Mouse (Mus musculus): Measurements from ENCODE around the gene Ndufc2. TPM values are rescaled to one million over a fixed set of nuclear protein-coding genes. Genes with fewer than 3 reads are reported as not detected.

The Ndufc2 gene
- total RNA-seq, 1 experiment: 233 TPM

DNA sequence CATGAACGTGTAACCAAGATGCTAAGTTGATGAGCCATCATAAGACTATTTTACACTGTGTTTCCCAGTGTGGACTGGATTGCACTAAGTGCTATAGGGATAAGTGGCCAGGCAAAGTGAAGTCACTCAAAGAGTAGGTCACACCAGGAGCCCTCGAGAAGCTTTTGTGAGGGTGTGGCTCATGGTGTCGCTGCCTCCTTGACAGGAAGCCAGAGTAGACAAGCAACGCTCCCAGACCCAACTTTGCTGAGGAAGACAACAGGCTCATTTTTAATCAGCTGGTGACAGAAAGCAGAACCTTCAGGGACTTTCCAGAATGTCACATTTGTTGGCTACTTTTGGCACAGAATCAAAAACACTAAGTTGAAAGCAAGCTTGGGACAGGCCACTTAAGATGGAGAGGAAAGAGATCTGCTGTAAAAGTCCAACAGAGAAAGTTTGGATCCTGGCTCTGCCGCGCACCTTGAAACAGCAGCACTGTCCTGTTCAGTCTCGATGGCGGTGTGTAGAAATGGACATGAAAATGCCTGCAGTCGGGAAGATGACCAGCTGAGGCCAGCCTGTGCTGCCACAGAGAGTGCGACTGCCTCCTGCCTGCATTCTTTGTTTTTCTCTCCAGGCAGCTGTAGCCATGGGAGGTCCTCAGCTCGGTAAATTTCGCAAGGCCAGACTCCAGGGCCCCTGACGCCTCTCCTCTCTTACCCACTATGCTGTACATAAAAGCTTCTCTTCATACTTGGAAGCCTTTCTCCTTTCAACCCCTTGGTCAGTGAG is 44.5 kb upstream of the Ndufc2 start:
- Histone ChIP-seq H3K4me3 (ENCODE audit: insufficient read depth in 1 of 2, low read depth in 1 of 2, low read length in 2 of 2, poor library complexity in 1 of 2, severe bottlenecking in 1 of 2) (no peak overlapping the region), H3K9ac (ENCODE audit: insufficient read depth, low read depth, low read length, poor library complexity, severe bottlenecking) (no peak overlapping the region), H3K36me3 (ENCODE audit: control insufficient read depth, insufficient read depth, low read length, poor library complexity, severe bottlenecking) (no peaks in the 10 kb centered on the region), H3K27ac (ENCODE audit: insufficient read depth, low read depth, low read length, poor library complexity, severe bottlenecking) (no peak overlapping the region), H3K9me3 (ENCODE audit: control insufficient read depth, insufficient read depth, low read depth, low read length) (no peaks in the 10 kb centered on the region), H3K4me1 (ENCODE audit: control insufficient read depth in 2 of 2, insufficient read depth in 2 of 2, low read length in 2 of 2, poor library complexity in 1 of 2) (peaks cover 0 to 6% of the 10 kb centered on the region in 2 experiments; a peak in 1 of 4 replicates)
- in situ Hi-C loops (cut with MboI; ENCODE audit: low sequenced_read_pairs in 2 of 2, unreplicated experiment in 2 of 2): no loop called here
- no peak for TF ChIP-seq HCFC1 (IDR thresholded peaks at IDR 0.05; ENCODE audit: borderline replicate concordance, insufficient read depth, low read length)
- TF ChIP-seq CHD2 (IDR thresholded peaks at IDR 0.05; ENCODE audit: low read depth, low read length): no peak
- no peak for TF ChIP-seq ZNF384 (IDR thresholded peaks at IDR 0.05; ENCODE audit: low read depth, low read length)
- no peak for TF ChIP-seq MAFK (IDR thresholded peaks at IDR 0.05; ENCODE audit: insufficient read depth, low read depth, low read length)
- no peak for TF ChIP-seq ZC3H11A (IDR thresholded peaks at IDR 0.05; ENCODE audit: borderline replicate concordance, low read depth, low read length)
- no peak for DNase-seq (ENCODE audit: low read depth, low spot score)

DNA sequence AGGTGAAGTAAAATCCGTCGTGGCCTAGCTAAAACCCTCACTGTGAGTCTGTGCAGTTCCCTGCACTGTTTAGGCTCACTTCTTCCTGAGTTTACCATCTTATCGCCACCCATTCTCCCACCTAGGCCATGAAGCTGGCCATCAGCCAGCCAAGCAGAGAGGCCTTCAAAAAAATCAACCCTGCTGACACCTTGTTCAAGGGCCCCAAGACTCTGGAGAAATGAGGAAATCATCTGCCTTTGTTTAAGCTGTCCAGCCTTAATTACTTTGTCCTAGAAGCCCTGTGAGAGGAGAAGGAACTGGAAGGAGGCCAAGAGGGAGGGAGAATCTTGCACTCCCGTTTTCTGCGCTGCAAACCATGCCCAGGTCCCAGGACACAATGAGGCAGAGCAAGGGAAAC is 43.5 kb upstream of the Ndufc2 start:
- no peaks in the 10 kb centered on the region for H3K9me3 ChIP-seq (ENCODE audit: control insufficient read depth, insufficient read depth, low read depth, low read length)
- no peak overlapping the region for H3K9ac ChIP-seq (ENCODE audit: insufficient read depth, low read depth, low read length, poor library complexity, severe bottlenecking)
- no peak for DNase-seq (ENCODE audit: low read depth, low spot score)
- in situ Hi-C loops (cut with MboI; ENCODE audit: low sequenced_read_pairs in 2 of 2, unreplicated experiment in 2 of 2): no loop called here
- no peak overlapping the region for H3K4me3 ChIP-seq (ENCODE audit: insufficient read depth in 1 of 2, low read depth in 1 of 2, low read length in 2 of 2, poor library complexity in 1 of 2, severe bottlenecking in 1 of 2)
- TF ChIP-seq CHD2 (IDR thresholded peaks at IDR 0.05; ENCODE audit: low read depth, low read length) (no peak), HCFC1 (IDR thresholded peaks at IDR 0.05; ENCODE audit: borderline replicate concordance, insufficient read depth, low read length) (no peak), ZNF384 (IDR thresholded peaks at IDR 0.05; ENCODE audit: low read depth, low read length) (no peak), ZC3H11A (IDR thresholded peaks at IDR 0.05; ENCODE audit: borderline replicate concordance, low read depth, low read length) (no peak), MAFK (IDR thresholded peaks at IDR 0.05; ENCODE audit: insufficient read depth, low read depth, low read length) (no peak)
- peaks cover 0 to 2% of the 10 kb centered on the region in 2 experiments; a peak in 1 of 4 replicates for H3K4me1 ChIP-seq (ENCODE audit: control insufficient read depth in 2 of 2, insufficient read depth in 2 of 2, low read length in 2 of 2, poor library complexity in 1 of 2)
- H3K36me3 ChIP-seq (ENCODE audit: control insufficient read depth, insufficient read depth, low read length, poor library complexity, severe bottlenecking): no peaks in the 10 kb centered on the region
- H3K27ac ChIP-seq (ENCODE audit: insufficient read depth, low read depth, low read length, poor library complexity, severe bottlenecking): no peak overlapping the region

DNA sequence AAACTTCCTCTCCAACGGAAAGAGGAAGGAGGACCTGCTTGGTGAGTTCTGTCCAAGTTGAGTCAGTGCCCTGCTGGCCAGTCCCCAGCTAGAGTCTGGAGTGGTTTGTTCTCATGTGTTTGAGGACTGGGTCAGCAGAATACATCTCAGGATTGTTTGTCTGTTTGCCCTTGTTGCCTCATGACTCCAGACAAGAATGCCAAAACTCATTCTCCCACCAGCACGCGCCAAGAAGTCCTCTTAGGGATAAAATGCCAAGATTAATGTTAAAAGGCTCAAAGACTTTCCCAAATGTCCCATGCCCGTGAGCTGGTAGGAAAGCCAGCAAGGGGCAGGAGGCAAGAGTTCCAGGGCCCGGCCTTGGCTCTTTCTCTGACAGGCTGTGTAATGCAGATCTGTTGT is 42.9 kb upstream of the Ndufc2 start:
- DNase-seq (ENCODE audit: low read depth, low spot score): no peak
- Histone ChIP-seq H3K27ac (ENCODE audit: insufficient read depth, low read depth, low read length, poor library complexity, severe bottlenecking) (no peak overlapping the region), H3K36me3 (ENCODE audit: control insufficient read depth, insufficient read depth, low read length, poor library complexity, severe bottlenecking) (no peaks in the 10 kb centered on the region), H3K9me3 (ENCODE audit: control insufficient read depth, insufficient read depth, low read depth, low read length) (no peaks in the 10 kb centered on the region), H3K9ac (ENCODE audit: insufficient read depth, low read depth, low read length, poor library complexity, severe bottlenecking) (no peak overlapping the region), H3K4me1 (ENCODE audit: control insufficient read depth in 2 of 2, insufficient read depth in 2 of 2, low read length in 2 of 2, poor library complexity in 1 of 2) (peaks cover 0 to 2% of the 10 kb centered on the region in 2 experiments; a peak in 1 of 4 replicates), H3K4me3 (ENCODE audit: insufficient read depth in 1 of 2, low read depth in 1 of 2, low read length in 2 of 2, poor library complexity in 1 of 2, severe bottlenecking in 1 of 2) (no peak overlapping the region)
- TF ChIP-seq CHD2 (IDR thresholded peaks at IDR 0.05; ENCODE audit: low read depth, low read length): no peak
- TF ChIP-seq ZNF384 (IDR thresholded peaks at IDR 0.05; ENCODE audit: low read depth, low read length): no peak
- TF ChIP-seq MAFK (IDR thresholded peaks at IDR 0.05; ENCODE audit: insufficient read depth, low read depth, low read length): no peak
- no peak for TF ChIP-seq ZC3H11A (IDR thresholded peaks at IDR 0.05; ENCODE audit: borderline replicate concordance, low read depth, low read length)
- no peak for TF ChIP-seq HCFC1 (IDR thresholded peaks at IDR 0.05; ENCODE audit: borderline replicate concordance, insufficient read depth, low read length)
- in situ Hi-C loops (cut with MboI; ENCODE audit: low sequenced_read_pairs in 2 of 2, unreplicated experiment in 2 of 2): no loop called here

DNA sequence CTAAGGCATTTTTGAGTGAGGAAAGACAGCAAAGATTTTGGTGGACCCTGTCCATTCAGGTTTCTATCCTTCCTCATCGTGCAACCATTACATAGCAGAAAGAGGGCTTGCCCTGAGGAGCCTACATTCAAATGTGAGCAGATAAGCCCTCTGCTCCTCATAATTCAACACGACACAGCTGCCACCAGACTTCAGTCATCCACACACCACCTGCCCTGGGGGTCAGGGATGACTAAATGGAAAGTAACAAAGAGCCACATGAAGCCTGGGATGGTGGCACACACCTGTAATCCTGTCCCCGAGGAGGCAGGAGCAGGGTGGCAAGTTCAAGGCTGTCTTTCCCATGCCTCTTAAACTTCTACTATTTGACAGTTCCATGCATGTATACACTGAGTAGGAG is 42.0 kb upstream of the Ndufc2 start:
- Histone ChIP-seq H3K4me3 (ENCODE audit: insufficient read depth in 1 of 2, low read depth in 1 of 2, low read length in 2 of 2, poor library complexity in 1 of 2, severe bottlenecking in 1 of 2) (no peak overlapping the region), H3K27ac (ENCODE audit: insufficient read depth, low read depth, low read length, poor library complexity, severe bottlenecking) (no peak overlapping the region), H3K36me3 (ENCODE audit: control insufficient read depth, insufficient read depth, low read length, poor library complexity, severe bottlenecking) (no peaks in the 10 kb centered on the region), H3K9ac (ENCODE audit: insufficient read depth, low read depth, low read length, poor library complexity, severe bottlenecking) (no peak overlapping the region), H3K4me1 (ENCODE audit: control insufficient read depth in 2 of 2, insufficient read depth in 2 of 2, low read length in 2 of 2, poor library complexity in 1 of 2) (peaks cover 0 to 2% of the 10 kb centered on the region in 2 experiments; a peak in 1 of 4 replicates), H3K9me3 (ENCODE audit: control insufficient read depth, insufficient read depth, low read depth, low read length) (no peaks in the 10 kb centered on the region)
- in situ Hi-C loops (cut with MboI; ENCODE audit: low sequenced_read_pairs in 2 of 2, unreplicated experiment in 2 of 2): no loop called here
- TF ChIP-seq ZNF384 (IDR thresholded peaks at IDR 0.05; ENCODE audit: low read depth, low read length) (no peak), MAFK (IDR thresholded peaks at IDR 0.05; ENCODE audit: insufficient read depth, low read depth, low read length) (no peak), ZC3H11A (IDR thresholded peaks at IDR 0.05; ENCODE audit: borderline replicate concordance, low read depth, low read length) (no peak), HCFC1 (IDR thresholded peaks at IDR 0.05; ENCODE audit: borderline replicate concordance, insufficient read depth, low read length) (no peak), CHD2 (IDR thresholded peaks at IDR 0.05; ENCODE audit: low read depth, low read length) (no peak)
- DNase-seq (ENCODE audit: low read depth, low spot score): no peak
